Mouse (Mus musculus): Measurements from ENCODE around the gene Plekha3.

GRCm38 (mm10) chr2:76639637-76640036 lies 35.4 kb upstream of the Plekha3 start:
- TF ChIP-seq CTCF (IDR thresholded peaks at IDR 0.05; ENCODE audit: extremely low read depth, insufficient read length, insufficient replicate concordance, low read depth, low read length) (no peak), POLR2A (IDR thresholded peaks at IDR 0.05; ENCODE audit: low read depth, low read length) (no peak)

Measured in small intestine, adult 2 months (tissue).